Mouse (Mus musculus) embryonic facial prominence, embryonic 14.5 days (tissue): ENCODE measurements around the gene Vps45. TPM values are rescaled to one million over a fixed set of nuclear protein-coding genes. Genes with fewer than 3 reads are reported as not detected.
A peak's percentile ranks its signal among the peaks of the same experiment; 100 is the strongest.

Experiments used
- ATAC-seq: fragments of 200-750 bp; cut with Nextera tagmentation; 2 replicates; pipeline ENCODE4 v1.8.0; 2017; ENCODE audit warnings: low read depth, moderate number of reproducible peaks, moderate TSS enrichment
- DNase-seq: peaks from one replicate; pipeline ENCODE4 v3.0.0-alpha.2; 2015; ENCODE audit warnings: low spot score
- H3K27ac ChIP-seq: fragments of 300-500 bp; sonication (generic); replicated peaks from 2 replicates; pipeline ENCODE4 v1.5.1; 2014; ENCODE audit warnings: low read depth, mild to moderate bottlenecking, low read length, moderate library complexity
- H3K27me3 ChIP-seq: fragments of 300-500 bp; sonication (generic); replicated peaks from 2 replicates; pipeline ENCODE4 v1.6.1; 2014; ENCODE audit warnings: low read length; ENCODE audit not compliant: control insufficient read depth, insufficient read depth
- H3K36me3 ChIP-seq: fragments of 300-500 bp; sonication (generic); 2 replicates; pipeline ENCODE4 v1.6.1; 2014; ENCODE audit warnings: low read length, mixed read lengths; ENCODE audit not compliant: control insufficient read depth, insufficient read depth
- H3K4me1 ChIP-seq: fragments of 300-500 bp; sonication (generic); 2 replicates; pipeline ENCODE4 v1.6.1; 2014; ENCODE audit warnings: antibody characterized with exemption, low read length; ENCODE audit not compliant: control insufficient read depth, insufficient read depth
- H3K4me2 ChIP-seq: fragments of 300-500 bp; sonication (generic); 2 replicates; pipeline ENCODE4 v1.6.1; 2014; ENCODE audit warnings: low read depth, mild to moderate bottlenecking, low read length, moderate library complexity, mixed read lengths
- H3K4me3 ChIP-seq: fragments of 300-500 bp; sonication (generic); 2 replicates; pipeline ENCODE4 v1.5.1; 2014; ENCODE audit warnings: low read depth, mild to moderate bottlenecking, low read length
- H3K9ac ChIP-seq: fragments of 300-500 bp; sonication (generic); 2 replicates; pipeline ENCODE4 v1.6.1; 2014; ENCODE audit warnings: low read depth, mild to moderate bottlenecking, low read length, moderate library complexity, mixed read lengths
- H3K9me3 ChIP-seq: fragments of 300-500 bp; sonication (generic); 2 replicates; pipeline ENCODE4 v1.6.1; 2016; ENCODE audit warnings: low read length; ENCODE audit not compliant: control insufficient read depth
- WGBS: fragments of 180-500 bp; shearing (Covaris S2); extraction: QIAGEN DNeasy Blood & Tissue Kit; methylation state at CpG from one replicate; pipeline ENCODE4 v1.1.7; 2014; 5-methylcytosine and 5-hydroxymethylcytosine counted together
- polyA plus RNA-seq: library from polyadenylated mRNA; unstranded; fragments of >200 nt; fragmentation: Nextera tagmentation; extraction: Ambion mirVana; gene quantifications from 2 replicates; pipeline ENCODE4 v1.2.1, GENCODE M21; 2014

Gene Vps45
- polyA plus RNA-seq, 1 experiment from 2014 or later, result 24.4 TPM

- Histone ChIP-seq H3K36me3 (no peaks in the 10 kb centered on the region), H3K9ac (no peak overlapping the region), H3K4me3 (no peak overlapping the region), H3K9me3 (no peaks in the 10 kb centered on the region), H3K4me2 (no peak overlapping the region), H3K27me3 (no peaks in the 10 kb centered on the region), H3K4me1 (no peaks in the 10 kb centered on the region), H3K27ac (no peak overlapping the region)
- ATAC-seq (no peak), DNase-seq (no peak)
- WGBS, result 92% methylated on average over 6 of the region's 6 CpGs
Measured at GRCm38 (mm10) chr3:96069046-96069445, 10.8 kb upstream of the Vps45 start.

DNA sequence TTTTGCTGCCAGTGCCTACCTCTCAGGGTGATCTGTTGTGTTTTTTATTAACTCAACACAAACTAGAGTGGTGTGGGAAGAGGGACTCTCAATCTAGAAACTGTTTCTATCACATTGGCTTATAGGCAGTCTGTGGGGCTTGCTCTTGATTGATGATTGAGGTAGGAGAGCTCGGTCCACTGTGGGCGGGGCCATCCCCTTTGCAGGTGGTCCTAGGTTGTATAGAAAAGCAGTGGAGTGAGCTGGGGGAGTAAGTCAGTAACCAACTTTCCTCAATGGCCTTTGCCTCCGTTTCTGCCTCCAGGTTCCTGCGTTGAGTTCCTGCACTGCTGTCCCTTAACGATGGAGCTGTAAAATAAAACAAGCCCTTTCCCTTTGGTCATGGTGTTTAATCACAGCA is 8.5 kb upstream of the Vps45 start:
- WGBS, result 88% methylated on average over 5 of the region's 5 CpGs
- Histone ChIP-seq H3K27ac (no peak overlapping the region), H3K4me1 (no peaks in the 10 kb centered on the region), H3K27me3 (no peaks in the 10 kb centered on the region), H3K4me2 (no peak overlapping the region), H3K4me3 (no peak overlapping the region), H3K9ac (no peak overlapping the region), H3K9me3 (no peaks in the 10 kb centered on the region), H3K36me3 (no peaks in the 10 kb centered on the region)
- ATAC-seq (no peak), DNase-seq (no peak)

DNA sequence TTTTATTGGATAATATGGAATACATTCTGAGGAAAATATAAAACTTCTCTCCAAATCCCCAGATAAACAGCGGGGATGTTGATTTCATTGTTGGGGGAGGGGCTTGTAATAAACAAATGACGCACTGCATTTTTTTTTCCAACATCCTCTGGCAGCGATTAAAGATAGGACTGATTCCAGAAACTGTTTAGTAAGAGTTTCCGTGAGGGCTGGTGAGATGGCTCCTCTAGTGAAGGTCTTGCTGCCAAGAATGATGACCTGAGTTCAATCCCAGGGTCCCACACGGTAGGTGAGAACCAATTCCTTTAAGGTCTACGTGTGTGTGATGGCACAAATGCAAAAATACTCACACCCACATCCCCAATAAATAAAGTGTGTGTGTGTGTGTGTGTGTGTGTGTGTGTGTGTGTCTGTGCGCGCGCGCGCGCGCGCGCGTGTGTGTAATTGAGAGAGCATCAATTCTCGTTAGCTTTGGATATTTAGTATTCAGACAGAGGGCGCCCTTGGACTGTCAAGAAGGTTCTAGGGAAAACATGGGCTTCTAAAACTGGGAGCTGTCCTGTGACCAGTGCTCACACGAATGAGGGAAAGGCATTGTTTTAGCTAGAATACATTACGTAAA is 7.6 kb upstream of the Vps45 start:
- WGBS, result 34% methylated on average over 20 of the region's 20 CpGs
- Histone ChIP-seq H3K4me2 (peak overlapping the region; percentile 45), H3K27me3 (no peaks in the 10 kb centered on the region), H3K4me3 (peak overlapping the region; percentile 25), H3K36me3 (no peaks in the 10 kb centered on the region), H3K9ac (0 out of 2 replicates have a peak overlapping the region, but pooled peaks have one; percentile 2), H3K9me3 (no peaks in the 10 kb centered on the region), H3K4me1 (no peaks in the 10 kb centered on the region), H3K27ac (0 out of 2 replicates have a peak overlapping the region, but pooled peaks have one; percentile 25)
- DNase-seq (peak; percentile 92), ATAC-seq (peak; percentile 71)

GRCm38 (mm10) chr3:96065147-96065546 is 6.9 kb upstream of the Vps45 start:
- WGBS, result 23% methylated on average over 4 of the region's 4 CpGs
- ATAC-seq (no peak), DNase-seq (no peak)
- no peaks in the 10 kb centered on the region for H3K27me3 ChIP-seq
- peak overlapping the region; percentile 45; the same call in 1 of the 2 replicates for H3K4me2 ChIP-seq
- H3K4me1 ChIP-seq, result no peaks in the 10 kb centered on the region
- H3K9me3 ChIP-seq, result no peaks in the 10 kb centered on the region
- H3K36me3 ChIP-seq, result no peaks in the 10 kb centered on the region
- H3K4me3 ChIP-seq, result peak overlapping the region; percentile 25; the same call in 1 of the 2 replicates
- H3K9ac ChIP-seq, result no peak overlapping the region
- H3K27ac ChIP-seq, result 0 out of 2 replicates have a peak overlapping the region, but pooled peaks have one; percentile 25

DNA sequence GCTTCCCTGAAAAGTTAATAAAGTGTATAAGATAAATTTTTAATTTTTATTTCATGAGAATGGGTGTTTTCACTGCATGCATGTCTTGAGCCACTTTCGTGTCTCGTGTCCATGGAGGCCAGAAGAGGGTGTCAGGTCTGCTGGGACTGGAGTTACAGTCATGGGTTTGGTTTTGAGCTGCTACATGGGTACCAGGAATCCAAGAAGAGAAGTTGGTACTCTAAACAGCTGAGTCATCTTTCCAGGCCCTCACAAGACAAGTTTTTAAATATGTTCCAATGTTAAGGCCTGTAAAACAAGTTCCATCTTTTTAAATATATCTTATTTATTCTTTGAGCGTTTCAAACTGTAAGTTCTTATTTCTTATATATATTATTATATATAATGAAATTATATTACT is 6.0 kb upstream of the Vps45 start:
- Histone ChIP-seq H3K9me3 (no peaks in the 10 kb centered on the region), H3K27ac (no peak overlapping the region), H3K4me3 (no peak overlapping the region), H3K36me3 (no peaks in the 10 kb centered on the region), H3K9ac (no peak overlapping the region), H3K4me1 (no peaks in the 10 kb centered on the region), H3K27me3 (no peaks in the 10 kb centered on the region), H3K4me2 (no peak overlapping the region)
- 90% methylated on average over 3 of the region's 3 CpGs for WGBS
- ATAC-seq, result no peak
- no peak for DNase-seq

- Histone ChIP-seq H3K27ac (no peak overlapping the region), H3K4me2 (no peak overlapping the region), H3K27me3 (no peaks in the 10 kb centered on the region), H3K9ac (no peak overlapping the region), H3K9me3 (no peaks in the 10 kb centered on the region), H3K4me1 (no peaks in the 10 kb centered on the region), H3K36me3 (no peaks in the 10 kb centered on the region), H3K4me3 (no peak overlapping the region)
- 74% methylated on average over 2 of the region's 2 CpGs for WGBS
- ATAC-seq (no peak), DNase-seq (no peak)
Measured at GRCm38 (mm10) chr3:96063299-96063698, 5.0 kb upstream of the Vps45 start.

DNA sequence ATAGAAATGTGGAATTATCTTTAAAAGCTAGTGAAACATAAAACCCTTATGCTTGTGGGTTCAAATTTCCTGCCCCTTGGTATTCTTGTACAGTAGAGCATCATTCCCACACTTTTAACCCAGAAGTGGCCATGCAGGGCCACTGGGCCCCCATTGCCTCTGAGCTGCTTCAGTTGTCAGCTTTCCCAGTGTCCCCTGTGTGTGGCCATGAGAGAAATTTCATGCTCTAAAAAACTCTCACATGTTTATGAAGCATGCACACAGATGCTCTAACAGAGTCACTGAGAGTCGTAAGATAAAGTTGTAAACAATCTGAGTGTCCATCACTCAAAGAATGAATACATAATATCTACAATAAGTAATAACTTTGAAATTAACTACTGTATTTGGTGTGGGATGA is 1.9 kb upstream of the Vps45 start:
- DNase-seq (no peak), ATAC-seq (no peak)
- Histone ChIP-seq H3K4me1 (no peaks in the 10 kb centered on the region), H3K4me3 (no peak overlapping the region), H3K36me3 (peaks cover 5% of the 10 kb centered on the region), H3K9me3 (no peaks in the 10 kb centered on the region), H3K27me3 (no peaks in the 10 kb centered on the region), H3K9ac (no peak overlapping the region), H3K27ac (no peak overlapping the region), H3K4me2 (no peak overlapping the region)
- WGBS, result 83% methylated on average over 1 of the region's 1 CpGs

DNA sequence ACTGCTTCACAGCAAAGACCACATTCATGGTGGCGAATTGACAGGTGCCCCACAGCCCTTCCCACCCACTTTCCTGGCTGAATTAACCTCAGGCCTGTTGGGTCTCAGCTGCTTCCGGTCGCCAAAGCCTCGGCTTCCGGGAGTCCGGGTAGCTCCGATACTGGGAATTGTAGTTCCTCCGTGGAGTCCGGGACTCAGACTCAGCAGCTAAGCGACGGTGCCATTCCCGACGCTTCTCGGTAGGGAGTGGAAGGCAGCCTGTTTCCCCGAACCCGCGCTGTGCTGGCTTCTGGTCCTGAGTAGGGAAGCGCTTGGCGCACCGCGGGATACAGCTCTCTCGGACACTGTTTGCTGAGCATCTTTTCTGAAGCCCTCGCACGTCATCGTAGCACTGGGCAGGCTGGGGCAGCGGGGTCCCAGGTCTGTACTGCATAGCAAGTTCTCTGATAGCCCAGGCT is 490 bp downstream of the Vps45 start:
- Histone ChIP-seq H3K9ac (peak overlapping the region; percentile 70), H3K36me3 (peaks cover 8% of the 10 kb centered on the region), H3K27me3 (no peaks in the 10 kb centered on the region), H3K9me3 (no peaks in the 10 kb centered on the region), H3K4me1 (no peaks in the 10 kb centered on the region), H3K27ac (peak overlapping the region; percentile 89), H3K4me3 (peak overlapping the region; percentile 59), H3K4me2 (peak overlapping the region; percentile 80)
- under 1% methylated on average over 26 of the region's 26 CpGs for WGBS
- peak; percentile 97 for ATAC-seq
- peak; percentile 96 for DNase-seq

DNA sequence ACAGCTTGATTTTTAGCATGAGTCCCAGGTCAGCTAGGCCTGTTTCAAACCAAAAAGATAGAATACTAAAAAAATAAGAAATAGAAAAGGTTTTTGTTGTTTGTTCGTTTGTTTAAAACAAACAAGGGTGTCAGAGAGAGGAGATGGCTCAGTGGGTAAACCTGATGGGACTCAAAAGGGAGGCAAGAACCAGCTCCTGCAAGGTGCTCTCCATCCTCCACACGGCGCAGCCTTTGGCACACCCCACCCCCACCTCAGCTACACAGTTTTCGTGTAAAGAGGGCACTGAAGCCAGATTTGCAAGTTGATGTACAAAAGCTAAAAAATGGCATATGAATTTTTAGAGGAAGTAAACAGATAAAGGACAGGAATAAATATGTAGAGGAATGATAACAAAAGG is 2.2 kb downstream of the Vps45 start:
- H3K4me3 ChIP-seq, result no peak overlapping the region
- H3K27me3 ChIP-seq, result no peaks in the 10 kb centered on the region
- 92% methylated on average over 4 of the region's 4 CpGs for WGBS
- H3K4me2 ChIP-seq, result no peak overlapping the region
- H3K4me1 ChIP-seq, result no peaks in the 10 kb centered on the region
- H3K9ac ChIP-seq, result no peak overlapping the region
- DNase-seq (no peak), ATAC-seq (no peak)
- H3K27ac ChIP-seq, result no peak overlapping the region
- no peaks in the 10 kb centered on the region for H3K9me3 ChIP-seq
- H3K36me3 ChIP-seq, result peaks cover 12% of the 10 kb centered on the region
